ENCODE assay signal across 15 mouse cellular contexts in the genomic region with DNA sequence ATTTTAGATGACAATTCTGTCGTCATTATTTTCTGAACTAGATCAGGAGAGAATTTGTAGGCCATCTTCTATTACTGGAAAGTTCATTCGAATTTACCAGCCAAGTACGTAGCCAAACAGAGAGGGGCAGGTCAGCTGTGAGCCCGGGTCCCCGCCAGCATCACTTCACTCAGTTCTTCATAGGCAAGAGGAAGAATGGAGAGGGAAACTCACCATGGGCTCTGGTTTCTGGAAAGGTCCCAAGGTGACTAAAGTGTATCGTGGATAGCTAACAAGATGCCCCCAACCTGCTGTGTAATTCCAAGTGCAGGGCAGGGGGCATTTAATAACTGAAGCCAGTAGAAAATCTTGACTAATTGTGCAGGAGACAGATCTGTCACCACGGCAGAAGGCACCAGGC.
"Had no signal": no experiment of that assay in that cellular context is flagged by ENCODE, and none has a peak within 500 bp of the region (broad histone marks: within the 10 kb centered on the region; RNA-seq: fewer than 3 reads in every experiment).

No protein-coding gene starts in this region.

- H3K27ac ChIP-seq: lung, embryonic 15.5 days; macrophage; midbrain, embryonic 13.5 days; midbrain, embryonic 15.5 days; neural tube, embryonic 12.5 days; stomach, embryonic 15.5 days; stomach, postnatal 0 days had no signal

- H3K4me1 ChIP-seq: lung, embryonic 15.5 days; midbrain, embryonic 13.5 days; midbrain, embryonic 15.5 days; neural tube, embryonic 12.5 days; stomach, embryonic 15.5 days had no signal

- H3K27me3 ChIP-seq: lung, embryonic 15.5 days; midbrain, embryonic 15.5 days; neural tube, embryonic 12.5 days; stomach, embryonic 15.5 days had no signal

- DNase-seq: lung, adult 2 months; lung, postnatal 14 days; lung, postnatal 36 days; right cerebral cortex, postnatal 14 days; thymus, adult 2 months; thymus, postnatal 25 days; thymus, postnatal 4 days had no signal

- H3K4me3 ChIP-seq: lung, embryonic 15.5 days; megakaryocyte, embryonic 14.5 days; midbrain, embryonic 13.5 days; midbrain, embryonic 15.5 days; neural tube, embryonic 12.5 days; stomach, embryonic 15.5 days had no signal
